Mouse (Mus musculus) CH12.LX (cell line): Measurements from ENCODE around the gene Mpv17l2.

Source experiments
- BHLHE40 ChIP-seq: IDR thresholded peaks from 2 replicates; pipeline ENCODE4 v1.6.1; 2011; ENCODE audit warnings: mild to moderate bottlenecking, low read depth, low read length, improper control_type of control experiment
- CHD2 ChIP-seq: IDR thresholded peaks from 2 replicates; pipeline ENCODE4 v1.6.1; 2011; ENCODE audit warnings: low read length, improper control_type of control experiment
- CTCF ChIP-seq, 2 experiments: IDR thresholded peaks in 1 of 2; conservative IDR thresholded peaks in 1 of 2; 2 replicates each; pipeline ENCODE4 v1.5.1; 2011 to 2012; ENCODE audit warnings: low read depth in 2 of 2, low read length in 2 of 2, improper control_type of control experiment in 1 of 2, inconsistent platforms in 1 of 2, mild to moderate bottlenecking in 1 of 2, moderate library complexity in 1 of 2
- E2F4 ChIP-seq: IDR thresholded peaks from 2 replicates; pipeline ENCODE4 v1.6.1; 2011; ENCODE audit warnings: low read depth, low read length, improper control_type of control experiment; ENCODE audit not compliant: insufficient replicate concordance
- EP300 ChIP-seq: IDR thresholded peaks from 2 replicates; pipeline ENCODE4 v1.6.1; 2011; ENCODE audit warnings: low read length, improper control_type of control experiment
- MAFK ChIP-seq: IDR thresholded peaks from 2 replicates; pipeline ENCODE4 v1.6.1; 2011; ENCODE audit warnings: low read length, improper control_type of control experiment; ENCODE audit not compliant: insufficient replicate concordance
- MAX ChIP-seq: IDR thresholded peaks from 2 replicates; pipeline ENCODE4 v1.6.1; 2011; ENCODE audit warnings: low read length, improper control_type of control experiment
- POLR2A ChIP-seq: IDR thresholded peaks from 2 replicates; pipeline ENCODE4 v1.6.1; 2011; ENCODE audit warnings: low read depth, mild to moderate bottlenecking, improper control_type of control experiment, low read length
- POLR2AphosphoS2 ChIP-seq: IDR thresholded peaks from 2 replicates; pipeline ENCODE4 v1.6.1; 2011; ENCODE audit warnings: low read depth, low read length, improper control_type of control experiment
- SMC3 ChIP-seq: IDR thresholded peaks from 2 replicates; pipeline ENCODE4 v1.6.1; 2011; ENCODE audit warnings: low read depth, low read length, improper control_type of control experiment
- USF2 ChIP-seq: conservative IDR thresholded peaks from 2 replicates; pipeline ENCODE4 v1.6.1; 2011; ENCODE audit warnings: low read depth, low read length, improper control_type of control experiment
- ZC3H11A ChIP-seq: IDR thresholded peaks from 2 replicates; pipeline ENCODE4 v1.6.1; 2012; ENCODE audit warnings: low read depth, mild to moderate bottlenecking, inconsistent platforms, low read length, improper control_type of control experiment
- ZKSCAN1 ChIP-seq: IDR thresholded peaks from 2 replicates; pipeline ENCODE4 v1.6.1; 2012; ENCODE audit warnings: low read depth, inconsistent platforms, low read length, improper control_type of control experiment, borderline replicate concordance
- ZNF384 ChIP-seq: IDR thresholded peaks from 2 replicates; pipeline ENCODE4 v1.6.1; 2012; ENCODE audit warnings: low read depth, low read length, improper control_type of control experiment, inconsistent platforms

- TF ChIP-seq EP300 = no peak
- no peak for TF ChIP-seq CHD2
- no peak for TF ChIP-seq CTCF (conservative IDR thresholded peaks at IDR 0.05 in 1 of 2, IDR thresholded peaks at IDR 0.05 in 1 of 2; ENCODE audit: low read depth in 2 of 2, low read length in 2 of 2)
- TF ChIP-seq ZNF384 = no peak
- TF ChIP-seq POLR2A = no peak
- no peak for TF ChIP-seq MAFK
- TF ChIP-seq SMC3 = no peak
- no peak for TF ChIP-seq ZKSCAN1
- TF ChIP-seq POLR2AphosphoS2 = no peak
- no peak for TF ChIP-seq E2F4
- TF ChIP-seq USF2 = no peak
- TF ChIP-seq MAX = no peak
- TF ChIP-seq ZC3H11A = no peak
- TF ChIP-seq BHLHE40 = no peak
Observed at GRCm38 (mm10) chr8:70758308-70758615, 2.5 kb downstream of the Mpv17l2 start.
